Mouse (Mus musculus) CH12.LX (cell line): ENCODE results near the gene Cdk5rap3. TPM values are rescaled to one million over a fixed set of nuclear protein-coding genes. Genes with fewer than 3 reads are reported as not detected.

Experiments
- DNase-seq: peaks from one replicate; pipeline ENCODE4 v3.0.0-alpha.2; 2013; ENCODE audit errors: extremely low read depth
- H3K27ac ChIP-seq: 2 replicates; pipeline ENCODE4 v1.5.1; 2012; ENCODE audit warnings: low read depth, mild to moderate bottlenecking, control low read depth, moderate library complexity; ENCODE audit not compliant: insufficient read depth
- H3K27me3 ChIP-seq: replicated peaks from 2 replicates; pipeline ENCODE3; 2012; ENCODE audit warnings: inconsistent platforms
- H3K36me3 ChIP-seq, 2 experiments: replicated peaks in 1 of 2; 2 replicates each; pipeline versions ENCODE3 to v1.6.1; 2012; ENCODE audit warnings: inconsistent platforms in 1 of 2, low read length in 1 of 2, mild to moderate bottlenecking in 1 of 2, mixed read lengths in 1 of 2, moderate library complexity in 1 of 2; ENCODE audit not compliant: control insufficient read depth in 1 of 2, insufficient read depth in 1 of 2
- H3K4me1 ChIP-seq, 2 experiments: 2 replicates each; pipeline ENCODE4 v1.6.1; 2012; ENCODE audit warnings: inconsistent platforms in 1 of 2, moderate library complexity in 1 of 2; ENCODE audit not compliant: insufficient read depth in 2 of 2, control insufficient read depth in 1 of 2
- H3K4me2 ChIP-seq: 2 replicates; pipeline ENCODE4 v1.6.1; 2012; ENCODE audit warnings: low read depth, mild to moderate bottlenecking, control low read depth; ENCODE audit not compliant: poor library complexity, insufficient read depth, severe bottlenecking
- H3K4me3 ChIP-seq, 3 experiments: fragments of 150-350 bp in 1 of 3; sonication (generic) in 1 of 3; replicated peaks in 1 of 3; 2 replicates each; pipeline versions ENCODE3 to v1.5.1; 2011 to 2012; ENCODE audit warnings: low read depth in 2 of 3, low read length in 2 of 3, mild to moderate bottlenecking in 2 of 3, moderate library complexity in 2 of 3, control low read depth in 1 of 3, improper control_type of control experiment in 1 of 3, inconsistent platforms in 1 of 3, mixed read lengths in 1 of 3; ENCODE audit not compliant: poor library complexity in 1 of 3
- H3K79me2 ChIP-seq: replicated peaks from 2 replicates; pipeline ENCODE4 v1.6.1; 2012; ENCODE audit warnings: mild to moderate bottlenecking, moderate library complexity; ENCODE audit not compliant: control insufficient read depth, poor library complexity, insufficient read depth, severe bottlenecking; ENCODE audit errors: extremely low read depth
- H3K9ac ChIP-seq: 2 replicates; pipeline ENCODE4 v1.6.1; 2012; ENCODE audit warnings: low read depth, mild to moderate bottlenecking, control low read depth, moderate library complexity; ENCODE audit not compliant: insufficient read depth
- H3K9me3 ChIP-seq: replicated peaks from 2 replicates; pipeline ENCODE3; 2012; ENCODE audit warnings: low read length, inconsistent platforms, mixed read lengths
- BHLHE40 ChIP-seq: IDR thresholded peaks from 2 replicates; pipeline ENCODE4 v1.6.1; 2011; ENCODE audit warnings: mild to moderate bottlenecking, low read depth, low read length, improper control_type of control experiment
- E2F4 ChIP-seq: IDR thresholded peaks from 2 replicates; pipeline ENCODE4 v1.6.1; 2011; ENCODE audit warnings: low read depth, low read length, improper control_type of control experiment; ENCODE audit not compliant: insufficient replicate concordance
- ELF1 ChIP-seq: IDR thresholded peaks from 2 replicates; pipeline ENCODE4 v1.6.1; 2014; ENCODE audit warnings: low read depth, mild to moderate bottlenecking, inconsistent platforms, low read length, improper control_type of control experiment
- HCFC1 ChIP-seq: IDR thresholded peaks from 2 replicates; pipeline ENCODE4 v1.6.1; 2012; ENCODE audit warnings: low read depth, mild to moderate bottlenecking, inconsistent platforms, low read length, improper control_type of control experiment
- IRF4 ChIP-seq: IDR thresholded peaks from 2 replicates; pipeline ENCODE4 v1.6.1; 2014; ENCODE audit warnings: low read depth, mild to moderate bottlenecking, inconsistent platforms, low read length, improper control_type of control experiment
- MAX ChIP-seq: IDR thresholded peaks from 2 replicates; pipeline ENCODE4 v1.6.1; 2011; ENCODE audit warnings: low read length, improper control_type of control experiment
- MAZ ChIP-seq: IDR thresholded peaks from 2 replicates; pipeline ENCODE4 v1.6.1; 2012; ENCODE audit warnings: low read depth, mild to moderate bottlenecking, inconsistent platforms, low read length, improper control_type of control experiment, moderate library complexity
- MEF2A ChIP-seq: IDR thresholded peaks from 2 replicates; pipeline ENCODE4 v1.6.1; 2014; ENCODE audit warnings: low read depth, mild to moderate bottlenecking, inconsistent platforms, low read length, improper control_type of control experiment, borderline replicate concordance
- MXI1 ChIP-seq: IDR thresholded peaks from 2 replicates; pipeline ENCODE4 v1.6.1; 2011; ENCODE audit warnings: mild to moderate bottlenecking, low read depth, low read length, improper control_type of control experiment
- MYC ChIP-seq: IDR thresholded peaks from 2 replicates; pipeline ENCODE4 v1.6.1; 2011; ENCODE audit warnings: low read depth, mild to moderate bottlenecking, improper control_type of control experiment, low read length
- NELFE ChIP-seq: IDR thresholded peaks from 2 replicates; pipeline ENCODE4 v1.6.1; 2011; ENCODE audit warnings: low read depth, low read length, improper control_type of control experiment
- NRF1 ChIP-seq: IDR thresholded peaks from 2 replicates; pipeline ENCODE4 v1.6.1; 2014; ENCODE audit warnings: low read depth, mild to moderate bottlenecking, inconsistent platforms, low read length, improper control_type of control experiment, moderate library complexity
- POLR2A ChIP-seq: IDR thresholded peaks from 2 replicates; pipeline ENCODE4 v1.6.1; 2011; ENCODE audit warnings: low read depth, mild to moderate bottlenecking, improper control_type of control experiment, low read length
- RAD21 ChIP-seq: IDR thresholded peaks from 2 replicates; pipeline ENCODE4 v1.6.1; 2011; ENCODE audit warnings: low read depth, mild to moderate bottlenecking, low read length, improper control_type of control experiment, moderate library complexity
- RCOR1 ChIP-seq: conservative IDR thresholded peaks from 2 replicates; pipeline ENCODE4 v1.6.1; 2012; ENCODE audit warnings: low read depth, mild to moderate bottlenecking, inconsistent platforms, low read length, improper control_type of control experiment
- SIN3A ChIP-seq: IDR thresholded peaks from 2 replicates; pipeline ENCODE4 v1.6.1; 2012; ENCODE audit warnings: low read length, improper control_type of control experiment, inconsistent platforms
- SMC3 ChIP-seq: IDR thresholded peaks from 2 replicates; pipeline ENCODE4 v1.6.1; 2011; ENCODE audit warnings: low read depth, low read length, improper control_type of control experiment
- TBP ChIP-seq: conservative IDR thresholded peaks from 2 replicates; pipeline ENCODE4 v1.6.1; 2011; ENCODE audit warnings: low read depth, low read length, improper control_type of control experiment
- USF1 ChIP-seq: IDR thresholded peaks from 2 replicates; pipeline ENCODE4 v1.6.1; 2014; ENCODE audit warnings: low read depth, mild to moderate bottlenecking, inconsistent platforms, low read length, improper control_type of control experiment
- USF2 ChIP-seq: conservative IDR thresholded peaks from 2 replicates; pipeline ENCODE4 v1.6.1; 2011; ENCODE audit warnings: low read depth, low read length, improper control_type of control experiment
- ZC3H11A ChIP-seq: IDR thresholded peaks from 2 replicates; pipeline ENCODE4 v1.6.1; 2012; ENCODE audit warnings: low read depth, mild to moderate bottlenecking, inconsistent platforms, low read length, improper control_type of control experiment
- dilution Hi-C: fragments of 300-500 bp; cut with MboI; formaldehyde crosslinking; loops from 2 replicates; pipeline ENCODE4 v1.14.3; 2020; ENCODE audit warnings: low sequenced_read_pairs; ENCODE audit not compliant: extremely low pct_unique_long_range_greater_than_20kb, extremely low pct_ligation_motif_present
- in situ Hi-C: fragments of 300-500 bp; cut with MboI; formaldehyde crosslinking; loops from 3 replicates; pipeline ENCODE4 v1.14.3; 2019; ENCODE audit warnings: low sequenced_read_pairs, low pct_ligation_motif_present, low pct_unique_long_range_greater_than_20kb, mixed read lengths
- polyA plus RNA-seq: library from polyadenylated mRNA; unstranded; fragments of >175 nt; gene quantifications from 2 replicates; pipeline ENCODE4 v1.2.1, GENCODE M21; 2012; ENCODE audit warnings: low read depth; ENCODE audit not compliant: insufficient read length
- total RNA-seq, 2 experiments: library from RNA; depleted of rRNA; stranded (reverse); fragments of 300-350 nt in 1 of 2; fragments of >200 nt in 1 of 2; gene quantifications; 2 replicates each; pipeline ENCODE4 v1.2.3; 2012 to 2014

The Cdk5rap3 gene
- total and polyA plus RNA-seq, 3 experiments = 61.6 to 112 (median 70.3) TPM

DNA sequence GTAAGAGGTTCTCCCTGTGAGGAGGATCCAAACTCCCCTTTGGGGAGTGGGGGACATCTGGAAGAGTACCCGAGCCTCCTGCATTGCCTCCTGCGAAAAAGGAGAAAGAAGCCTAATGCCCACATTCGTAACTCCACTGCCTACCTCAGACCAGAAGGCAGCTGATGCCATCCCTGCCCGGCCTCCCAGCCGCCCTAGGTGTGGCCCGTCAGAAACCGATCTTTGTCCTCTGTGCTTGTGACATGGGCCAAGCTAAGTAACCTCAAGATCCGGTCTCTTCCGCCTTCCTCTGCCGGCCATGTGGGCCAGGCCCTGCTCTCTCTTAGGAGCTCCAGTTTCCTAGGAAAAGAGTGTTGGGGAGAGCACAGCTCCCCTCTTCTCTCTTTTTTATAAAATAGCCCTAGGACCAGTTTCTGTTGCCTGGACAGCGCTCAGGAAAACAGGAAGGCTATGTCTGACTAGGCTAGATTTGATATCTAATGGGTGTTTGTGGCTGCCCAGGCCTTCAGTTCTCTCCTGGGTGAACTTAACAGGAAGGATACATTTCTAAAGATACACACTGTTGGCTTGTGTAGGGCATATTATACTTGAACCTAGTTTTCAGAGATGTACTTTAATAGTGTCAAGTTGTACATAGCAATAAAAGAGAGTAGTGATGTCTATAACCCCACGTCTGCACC lies 9.3 kb upstream of the Cdk5rap3 start:
- no peak for TF ChIP-seq E2F4
- TF ChIP-seq USF1 = no peak
- TF ChIP-seq TBP = no peak
- no peak for TF ChIP-seq IRF4
- no peak for TF ChIP-seq SIN3A
- TF ChIP-seq RAD21 = no peak
- TF ChIP-seq, all 38 proteins: peak for 0
- Histone ChIP-seq H3K27ac (no peak overlapping the region), H3K36me3 (no peaks in the 10 kb centered on the region), H3K9ac (no peak overlapping the region), H3K4me2 (no peak overlapping the region), H3K79me2 (no peaks in the 10 kb centered on the region), H3K27me3 (peaks cover 37% of the 10 kb centered on the region), H3K4me3 (no peak overlapping the region), H3K9me3 (no peaks in the 10 kb centered on the region), H3K4me1 (0 out of 4 replicates have a peak, but pooled peaks cover 0 to 4% of the 10 kb centered on the region in 2 experiments)
- in situ Hi-C loops (loop anchor here (5.0 kb wide), 1 partner anchor 37 kb away; no protein-coding TSS in a partner anchor), dilution Hi-C loops (no loop called here)
- DNase-seq = no peak

DNA sequence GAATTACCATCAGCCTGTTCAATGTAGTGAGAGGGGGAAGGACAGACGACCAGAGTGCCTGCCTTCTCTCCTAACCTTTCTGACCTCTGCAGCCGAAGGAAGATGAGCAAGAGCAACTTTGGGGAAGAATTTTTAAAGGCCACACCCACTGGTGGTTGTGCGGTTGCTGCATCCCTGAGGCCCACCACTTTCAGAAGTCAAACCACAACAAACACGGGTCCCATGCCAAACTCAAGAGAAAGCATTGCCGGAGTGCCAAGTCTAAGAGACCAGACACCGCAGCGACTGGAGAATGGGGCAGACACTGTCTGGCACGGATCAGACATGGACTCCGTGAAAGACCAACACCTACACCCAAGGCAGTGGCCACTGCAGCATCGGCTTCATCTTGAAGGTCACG lies 8.6 kb upstream of the Cdk5rap3 start:
- DNase-seq = no peak

More for the DNA sequence above, 8.6 kb upstream of the Cdk5rap3 start:
- Histone ChIP-seq H3K4me3 (no peak overlapping the region), H3K36me3 (no peaks in the 10 kb centered on the region), H3K4me1 (peaks cover 0 to 4% of the 10 kb centered on the region in 2 experiments; a peak in 1 of 4 replicates), H3K9me3 (no peaks in the 10 kb centered on the region), H3K4me2 (no peak overlapping the region), H3K79me2 (no peaks in the 10 kb centered on the region), H3K9ac (no peak overlapping the region), H3K27ac (no peak overlapping the region), H3K27me3 (peaks cover 35% of the 10 kb centered on the region)
- TF ChIP-seq NELFE = no peak
- TF ChIP-seq POLR2A = no peak
- no peak for TF ChIP-seq MAX
- TF ChIP-seq MYC = no peak
- no peak for TF ChIP-seq RCOR1
- no peak for TF ChIP-seq BHLHE40
- TF ChIP-seq RAD21 = no peak
- no peak for TF ChIP-seq MAZ
- TF ChIP-seq IRF4 = no peak
- no peak for TF ChIP-seq MXI1
- TF ChIP-seq USF2 = no peak
- TF ChIP-seq NRF1 = no peak
- no peak for TF ChIP-seq ELF1
- no peak for TF ChIP-seq MEF2A
- TF ChIP-seq SIN3A = no peak
- no peak for TF ChIP-seq SMC3
- no peak for TF ChIP-seq HCFC1
- no peak for TF ChIP-seq ZC3H11A
- in situ Hi-C loops = loop anchor here (5.0 kb wide), 1 partner anchor 37 kb away; no protein-coding TSS in a partner anchor
- dilution Hi-C loops = no loop called here
